Mouse (Mus musculus) retina, postnatal 1 day (tissue): ENCODE data around the gene Orm3.
A peak's percentile ranks its signal among the peaks of the same experiment; 100 is the strongest.

ENCODE experiments used
- DNase-seq: peaks from one replicate; pipeline ENCODE4 v3.0.0-alpha.2; 2012

Gene Orm3

GRCm38 (mm10) chr4:63371890-63372289 lies 15.9 kb downstream of the Orm3 start:
- DNase-seq = peak; percentile 68

GRCm38 (mm10) chr4:63373404-63373803 lies 17.4 kb downstream of the Orm3 start:
- DNase-seq = no peak

- DNase-seq = no peak
These were observed 18.4 kb downstream of the Orm3 start for GRCm38 (mm10) chr4:63374331-63374730.

- DNase-seq = no peak
These were observed 19.4 kb downstream of the Orm3 start for GRCm38 (mm10) chr4:63375367-63375766.

GRCm38 (mm10) chr4:63377483-63377882 lies 21.5 kb downstream of the Orm3 start:
- no peak for DNase-seq

GRCm38 (mm10) chr4:63382676-63383369 lies 26.9 kb downstream of the Orm3 start:
- DNase-seq = no peak

- no peak for DNase-seq
These were observed 27.5 kb downstream of the Orm3 start for GRCm38 (mm10) chr4:63383474-63383873.

- no peak for DNase-seq
These were observed 28.3 kb downstream of the Orm3 start for GRCm38 (mm10) chr4:63384262-63384661.

- DNase-seq = no peak
These were observed 29.3 kb downstream of the Orm3 start for GRCm38 (mm10) chr4:63385253-63385652.

GRCm38 (mm10) chr4:63385784-63386183 lies 29.8 kb downstream of the Orm3 start:
- no peak for DNase-seq

GRCm38 (mm10) chr4:63388029-63388428 lies 32.1 kb downstream of the Orm3 start:
- DNase-seq = no peak

- DNase-seq = peak; percentile 94
These were observed 33.3 kb downstream of the Orm3 start for GRCm38 (mm10) chr4:63389121-63389886.

GRCm38 (mm10) chr4:63389887-63390528 lies 34.0 kb downstream of the Orm3 start:
- DNase-seq = peak; percentile 39

- DNase-seq = no peak
These were observed 35.4 kb downstream of the Orm3 start for GRCm38 (mm10) chr4:63391322-63391721.

- DNase-seq = no peak
These were observed 42.1 kb downstream of the Orm3 start for GRCm38 (mm10) chr4:63397981-63398537.

- DNase-seq = no peak
These were observed 43.1 kb downstream of the Orm3 start for GRCm38 (mm10) chr4:63398854-63399609.

- no peak for DNase-seq
These were observed 43.8 kb downstream of the Orm3 start for GRCm38 (mm10) chr4:63399691-63400270.

- no peak for DNase-seq
These were observed 44.8 kb downstream of the Orm3 start for GRCm38 (mm10) chr4:63400541-63401306.

- no peak for DNase-seq
These were observed 45.7 kb downstream of the Orm3 start for GRCm38 (mm10) chr4:63401620-63402019.

- no peak for DNase-seq
These were observed 46.1 kb downstream of the Orm3 start for GRCm38 (mm10) chr4:63402056-63402455.

GRCm38 (mm10) chr4:63402558-63402957 lies 46.6 kb downstream of the Orm3 start:
- DNase-seq = no peak
